Mouse (Mus musculus): ENCODE measurements around the gene Gm49395.

GRCm38 (mm10) chr13:115109628-115110027, 7.9 kb upstream of the Gm49395 start:
- TF ChIP-seq POLR2A (IDR thresholded peaks at IDR 0.05; ENCODE audit: borderline replicate concordance, extremely low read depth, insufficient read depth, insufficient read length, poor library complexity, severe bottlenecking): no peak
- no peak for TF ChIP-seq CTCF (IDR thresholded peaks at IDR 0.05; ENCODE audit: borderline replicate concordance, extremely low read depth, insufficient read depth, insufficient read length)
